13 mouse cellular contexts compared by ENCODE assay signal in the genomic region with DNA sequence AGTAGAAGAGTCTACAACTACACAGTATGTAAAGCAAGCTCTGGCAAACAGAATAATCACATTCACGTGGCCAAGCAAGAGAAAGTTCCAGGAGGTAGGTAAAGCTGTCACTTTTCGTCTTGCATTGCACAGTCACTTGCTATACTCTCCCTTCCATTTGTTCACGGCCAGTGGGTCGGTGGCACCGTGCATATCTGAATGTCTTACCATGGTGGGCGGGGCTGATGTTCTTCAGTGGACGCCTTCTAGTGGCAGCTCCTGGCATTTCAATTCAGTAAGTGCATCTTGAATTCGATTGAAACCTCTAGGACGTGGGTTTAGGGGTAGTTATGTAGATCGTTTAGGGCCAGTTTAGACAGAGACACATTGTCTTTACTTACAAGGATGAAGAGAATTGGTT.
DNase-seq lines count a peak whose midpoint lies in the region; ATAC-seq and TF ChIP-seq lines count a peak whose summit lies in the region.
"Had no signal": no experiment of that assay in that cellular context is flagged by ENCODE, and none has a peak within 500 bp of the region (broad histone marks: within the 10 kb centered on the region; RNA-seq: fewer than 3 reads in every experiment).

No protein-coding gene starts in this region.

- peak; percentile 4 to 9 for DNase-seq in cerebellum, postnatal 10 days
- no peak for DNase-seq in cerebellum, adult 9-10 months
- DNase-seq in testis, postnatal 14 days (ENCODE audit: low spot score) = no peak
- no peak for DNase-seq in midbrain, embryonic 11.5 days (ENCODE audit: low spot score, missing footprints)
- DNase-seq in layer of hippocampus, postnatal 14 days (ENCODE audit: low spot score in 2 of 2) = no peak
- DNase-seq in cerebellum, adult 11 months = no peak
- DNase-seq: kidney, postnatal 36 days; lung, adult 2 months had no signal

- H3K27me3 ChIP-seq in testis, adult 2 months (ENCODE audit: control insufficient read depth, insufficient read depth, low read length) = no peaks in the 10 kb centered on the region
- no peaks in the 10 kb centered on the region for H3K27me3 ChIP-seq in embryonic facial prominence, embryonic 15.5 days
- H3K27me3 ChIP-seq in midbrain, embryonic 11.5 days (ENCODE audit: control insufficient read depth, insufficient read depth, low read length) = no peaks in the 10 kb centered on the region
- H3K27me3 ChIP-seq: megakaryocyte, embryonic 14.5 days had no signal

- no peaks in the 10 kb centered on the region for H3K4me1 ChIP-seq in testis, adult 2 months (ENCODE audit: control insufficient read depth, insufficient read depth, low read length)
- no peaks in the 10 kb centered on the region for H3K4me1 ChIP-seq in embryonic facial prominence, embryonic 15.5 days
- no peaks in the 10 kb centered on the region for H3K4me1 ChIP-seq in midbrain, embryonic 11.5 days (ENCODE audit: control insufficient read depth, insufficient read depth, low read length)
- H3K4me1 ChIP-seq: megakaryocyte, embryonic 14.5 days had no signal

- ATAC-seq in embryonic facial prominence, embryonic 15.5 days (ENCODE audit: insufficient number of reproducible peaks, low FRiP score, low TSS enrichment, low read depth) = no peak
- ATAC-seq in midbrain, embryonic 11.5 days (ENCODE audit: low FRiP score) = no peak

- no peak for TF ChIP-seq POLR2A in testis, adult 2 months (IDR thresholded peaks at IDR 0.05; ENCODE audit: control insufficient read depth, low read depth, low read length)

- no peaks in the 10 kb centered on the region for H3K9me3 ChIP-seq in embryonic facial prominence, embryonic 15.5 days (replicated peaks)
- no peaks in the 10 kb centered on the region for H3K9me3 ChIP-seq in midbrain, embryonic 11.5 days (ENCODE audit: control insufficient read depth, low read length)
- H3K9me3 ChIP-seq: megakaryocyte, embryonic 14.5 days had no signal

- no peak overlapping the region for H3K9ac ChIP-seq in embryonic facial prominence, embryonic 15.5 days
- no peak overlapping the region for H3K9ac ChIP-seq in midbrain, embryonic 11.5 days (ENCODE audit: low read length)
- H3K9ac ChIP-seq: hindbrain, embryonic 14.5 days had no signal

- no peak overlapping the region for H3K4me3 ChIP-seq in testis, adult 2 months (ENCODE audit: control insufficient read depth, low read depth, low read length)
- no peak overlapping the region for H3K4me3 ChIP-seq in embryonic facial prominence, embryonic 15.5 days (replicated peaks)
- H3K4me3 ChIP-seq in midbrain, embryonic 11.5 days (ENCODE audit: low read depth, low read length) = no peak overlapping the region
- H3K4me3 ChIP-seq: megakaryocyte, embryonic 14.5 days had no signal

- no peaks in the 10 kb centered on the region for H3K36me3 ChIP-seq in testis, adult 2 months (ENCODE audit: control insufficient read depth, insufficient read depth, low read length)
- no peaks in the 10 kb centered on the region for H3K36me3 ChIP-seq in embryonic facial prominence, embryonic 15.5 days
- no peaks in the 10 kb centered on the region for H3K36me3 ChIP-seq in midbrain, embryonic 11.5 days (ENCODE audit: control insufficient read depth, insufficient read depth, low read length)

- no peak overlapping the region for H3K27ac ChIP-seq in testis, adult 2 months (ENCODE audit: control insufficient read depth, insufficient read depth, low read depth, low read length)
- H3K27ac ChIP-seq in embryonic facial prominence, embryonic 15.5 days (replicated peaks) = no peak overlapping the region
- H3K27ac ChIP-seq in midbrain, embryonic 11.5 days (ENCODE audit: low read depth, low read length) = no peak overlapping the region
- H3K27ac ChIP-seq: hindbrain, embryonic 14.5 days had no signal

- 0 out of 2 replicates have a peak overlapping the region, but pooled peaks have one; percentile 4 for H3K4me2 ChIP-seq in embryonic facial prominence, embryonic 15.5 days (replicated peaks)
- no peak overlapping the region for H3K4me2 ChIP-seq in midbrain, embryonic 11.5 days
- H3K4me2 ChIP-seq: heart, embryonic 11.5 days; hindbrain, embryonic 14.5 days had no signal

- 41% methylated on average over 10 of the region's 10 CpGs for WGBS in embryonic facial prominence, embryonic 15.5 days
- WGBS in midbrain, embryonic 11.5 days = 85% methylated on average over 10 of the region's 10 CpGs

- TF ChIP-seq CTCF in testis, adult 2 months (IDR thresholded peaks at IDR 0.05; ENCODE audit: control insufficient read depth, insufficient read depth, insufficient replicate concordance, low read depth, low read length) = peak; percentile 18; the same call in 1 of the 2 replicates

Comparison
In these comparisons a context has a peak if more than half of its experiments do, and no peak if none do; other contexts are left out.
1. DNase-seq: peak in cerebellum, postnatal 10 days (2 of 2); none in cerebellum, adult 9-10 months (single experiment), testis, postnatal 14 days (single experiment), midbrain, embryonic 11.5 days (single experiment), layer of hippocampus, postnatal 14 days (0 of 2) and cerebellum, adult 11 months (single experiment).